Mouse (Mus musculus) c-Kit-negative CD71-positive TER-119-positive erythroid progenitor cells, embryonic 14.5 days (primary cell): Measurements from ENCODE around the gene Dtx4.

Source experiments
- DNase-seq: peaks from one replicate; pipeline ENCODE4 v3.0.0-alpha.2; 2013; ENCODE audit warnings: low read depth, low spot score

Dtx4 gene

GRCm38 (mm10) chr19:12420555-12420954 is 80.7 kb downstream of the Dtx4 start:
- DNase-seq = no peak

DNA sequence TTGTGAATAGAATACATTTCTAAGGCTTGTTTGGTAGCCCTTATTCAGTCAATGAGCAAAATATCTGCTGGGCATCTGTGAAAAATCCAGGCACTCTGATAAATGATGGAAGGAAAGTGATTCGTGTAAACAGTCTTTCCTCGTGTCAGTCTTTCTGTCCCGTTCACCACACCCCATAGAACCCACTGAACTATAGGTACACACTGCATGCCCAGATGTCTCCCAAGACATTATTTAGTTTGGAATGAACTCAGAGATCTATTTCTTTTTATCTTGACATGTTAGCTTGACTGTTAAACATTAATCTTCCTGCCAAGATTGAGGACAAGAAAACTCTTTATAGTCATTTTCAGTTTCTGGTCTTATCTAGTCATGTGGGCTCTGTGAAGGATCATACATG is 82.9 kb downstream of the Dtx4 start:
- DNase-seq = no peak

GRCm38 (mm10) chr19:12417361-12417760 is 83.9 kb downstream of the Dtx4 start, which contains the start of gene Olfr1441:
Gene Olfr1441, plus strand, starts transcription at chr19:12417433.
- DNase-seq = no peak
